Mouse (Mus musculus) heart, postnatal 36 days (tissue): ENCODE measurements at regions not wholly inside any gene's neighbourhood (a gene's known extent, or its start where the extent isn't known, plus 50 kb on each side); places are given as distances from the start of the nearest gene placed in this dataset.

Source experiments
- DNase-seq, 2 experiments: peaks; one replicate each; pipeline ENCODE4 v3.0.0; 2021 to 2022
- intact Hi-C: fragments of 180-260 bp; cut with DNase I; formaldehyde crosslinking; loops from one replicate; pipeline ENCODE4 v1.15.1; 2025

DNA sequence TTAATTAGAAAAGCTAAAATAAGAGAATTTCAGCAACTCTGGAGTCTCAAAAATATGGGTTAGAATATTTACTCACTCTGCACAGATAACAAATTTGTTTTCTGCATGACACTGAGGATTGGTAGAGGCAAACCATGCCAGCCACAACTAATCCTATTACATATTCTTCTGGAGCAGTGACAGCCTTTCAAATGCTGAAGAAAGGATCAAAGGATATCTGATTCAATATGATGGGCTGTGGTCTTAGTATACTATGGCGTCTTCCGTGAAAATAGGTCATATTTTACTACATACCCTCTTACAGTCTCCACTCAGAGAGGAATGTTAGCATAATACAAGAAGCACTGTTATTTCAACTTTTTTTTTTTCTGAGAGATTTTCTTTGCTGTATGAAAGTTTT lies 1375.1 kb upstream of the Zeb2 start:
- intact Hi-C loops = no loop called here

DNA sequence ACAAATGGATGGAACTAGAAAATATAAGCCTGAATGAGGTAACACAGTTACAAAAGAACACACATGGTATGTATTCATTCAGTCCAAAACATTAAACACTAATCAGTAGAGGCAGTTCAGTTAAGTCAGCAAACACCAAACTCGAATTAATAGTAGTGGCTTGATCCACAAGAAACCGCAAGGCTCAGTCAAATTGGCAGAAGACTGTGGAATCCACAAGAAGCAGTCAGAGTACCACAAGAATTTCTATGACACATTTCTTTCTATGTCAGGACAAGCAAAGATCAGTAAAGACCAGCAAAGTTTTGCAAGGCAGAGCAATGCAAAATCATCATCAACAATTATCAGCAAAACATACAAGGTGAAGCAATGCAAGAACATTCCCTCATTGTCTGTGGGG lies 1373.9 kb upstream of the Zeb2 start:
- DNase-seq = no peak
- intact Hi-C loops = no loop called here

More for the DNA sequence above, 1375.1 kb upstream of the Zeb2 start:
- no peak for DNase-seq

DNA sequence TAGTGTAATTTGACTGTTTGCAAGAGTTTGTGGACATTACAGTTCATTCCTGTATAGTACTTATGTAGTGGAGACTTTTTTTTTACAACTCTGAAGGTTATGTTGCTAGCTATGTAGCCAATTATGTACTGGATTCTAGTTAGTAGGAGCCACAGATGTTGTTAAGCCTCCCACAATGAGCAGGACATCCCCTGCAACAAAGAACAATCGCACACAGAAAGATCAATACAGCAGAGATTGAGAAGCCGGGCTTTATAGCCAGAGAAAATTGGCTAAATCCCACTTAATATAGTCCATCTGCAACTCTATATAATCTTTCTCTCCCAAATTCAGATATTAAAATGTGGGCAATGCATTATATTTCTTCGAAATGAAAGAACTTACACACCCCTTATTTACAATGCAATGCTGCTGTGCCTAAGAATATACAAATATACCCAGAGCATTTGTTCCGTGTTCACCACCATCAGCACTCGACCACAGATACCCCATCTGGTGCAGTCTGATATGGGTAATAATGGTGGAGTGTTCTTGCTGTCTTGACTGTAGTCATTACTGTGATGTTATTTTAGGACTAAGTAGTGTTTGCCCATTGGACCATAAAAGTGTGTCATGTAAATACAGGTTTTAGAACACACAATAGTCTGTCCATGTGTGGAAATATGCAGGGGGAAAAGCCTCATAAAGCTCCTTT lies 1351.9 kb upstream of the Zeb2 start:
- intact Hi-C loops = no loop called here
- DNase-seq = no peak

DNA sequence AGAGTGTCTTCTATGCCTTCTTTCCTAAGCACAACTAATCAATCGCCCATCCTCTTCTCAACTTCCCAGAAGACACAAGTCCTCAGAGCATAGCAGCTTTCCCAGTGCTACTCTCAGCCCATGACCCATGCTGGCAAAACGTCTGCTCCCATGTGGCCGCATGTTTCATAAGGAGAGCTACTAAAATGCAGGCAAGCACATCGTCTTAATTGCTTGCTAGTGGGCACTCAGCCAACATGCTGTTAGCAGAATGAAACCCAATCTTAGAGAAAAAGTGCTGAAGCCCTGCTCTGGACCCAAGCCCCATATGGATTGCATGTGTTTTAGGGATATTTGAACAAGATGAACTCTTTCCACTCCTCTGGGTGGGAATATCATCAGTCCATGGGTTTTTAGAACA lies 1348.2 kb upstream of the Zeb2 start:
- no peak for DNase-seq
- intact Hi-C loops = no loop called here

DNA sequence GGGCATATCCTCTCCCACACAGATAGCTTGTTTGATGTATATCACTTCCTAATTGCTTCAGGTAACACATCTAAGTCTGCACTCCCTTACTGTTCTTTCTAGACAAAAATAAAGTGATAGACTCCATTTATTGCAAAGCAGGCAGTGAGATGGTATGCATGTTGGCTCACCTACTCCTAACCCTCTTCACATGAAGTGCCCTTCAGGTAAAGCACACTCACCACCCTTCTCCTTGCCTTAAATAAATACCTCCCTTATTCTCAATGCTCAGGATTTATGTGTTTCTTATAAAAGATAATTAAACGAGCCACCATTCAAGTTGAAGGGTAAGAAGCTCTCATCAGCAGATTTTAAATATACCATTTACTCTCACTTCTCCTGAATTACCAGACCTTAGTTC lies 1347.7 kb upstream of the Zeb2 start:
- intact Hi-C loops = no loop called here
- DNase-seq = no peak

DNA sequence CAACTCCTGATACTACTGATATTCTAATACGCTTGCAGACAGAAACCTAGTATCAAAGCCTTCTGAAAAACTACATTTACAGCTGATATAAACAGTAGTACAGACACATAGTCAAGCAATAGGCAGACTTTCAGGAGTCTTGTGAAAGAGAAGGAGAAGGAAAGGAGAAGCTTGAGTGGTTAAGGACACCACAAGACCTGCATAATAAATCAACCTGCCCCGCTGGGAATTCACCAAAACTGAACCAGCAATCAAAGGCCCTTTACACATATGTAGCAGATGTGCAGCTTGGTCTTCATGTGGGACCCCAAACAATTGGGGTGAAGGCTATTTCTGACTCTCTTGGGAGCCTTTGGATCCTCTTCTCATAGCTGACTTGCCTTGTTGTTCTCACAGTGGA lies 1345.5 kb upstream of the Zeb2 start:
- intact Hi-C loops = no loop called here
- no peak for DNase-seq

DNA sequence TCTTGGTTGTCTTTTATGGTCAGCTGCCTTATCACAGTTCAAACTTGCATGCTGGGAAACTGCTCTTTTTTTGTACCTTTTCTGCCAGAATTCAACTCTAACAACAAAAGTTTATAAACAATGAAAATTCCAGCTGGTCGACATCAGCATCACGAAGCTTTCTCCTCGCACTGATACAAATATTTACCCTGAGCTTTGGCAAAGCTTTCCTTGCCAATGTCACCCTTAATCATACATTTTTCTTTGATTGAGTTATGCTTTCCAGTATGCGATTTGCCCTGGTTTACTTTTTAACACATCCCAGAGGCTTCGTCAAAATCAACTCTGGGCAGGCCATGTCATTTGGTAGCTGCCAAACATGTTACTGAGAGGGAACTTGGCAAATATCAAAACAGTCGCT lies 1333.5 kb upstream of the Zeb2 start:
- intact Hi-C loops = no loop called here
- no peak for DNase-seq

DNA sequence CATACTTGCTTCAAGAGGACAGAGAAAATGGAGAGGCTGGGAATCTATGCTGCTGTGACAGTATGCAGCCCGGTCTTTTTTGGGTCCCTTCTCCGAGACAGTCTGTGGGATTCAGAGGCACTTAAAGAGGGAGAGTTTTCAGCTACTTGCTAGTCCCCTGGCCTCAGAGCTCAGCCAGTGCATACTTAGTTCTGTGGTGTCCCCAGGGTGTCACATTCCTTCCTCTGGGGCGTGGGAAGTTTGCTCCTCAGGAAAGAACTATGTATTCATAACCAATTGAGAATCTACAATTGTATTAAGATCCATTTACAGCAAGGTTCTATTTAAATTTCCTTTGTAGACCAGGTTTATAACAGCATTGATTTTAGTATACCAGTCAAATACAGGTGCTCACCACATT lies 1328.1 kb upstream of the Zeb2 start:
- DNase-seq = peak in 1 of 2 experiments; percentile 7
- intact Hi-C loops = loop anchor here (10.0 kb wide), 2 partner anchors 1521 to 1871 kb away; partner anchors contain the start of gene Gtdc1

DNA sequence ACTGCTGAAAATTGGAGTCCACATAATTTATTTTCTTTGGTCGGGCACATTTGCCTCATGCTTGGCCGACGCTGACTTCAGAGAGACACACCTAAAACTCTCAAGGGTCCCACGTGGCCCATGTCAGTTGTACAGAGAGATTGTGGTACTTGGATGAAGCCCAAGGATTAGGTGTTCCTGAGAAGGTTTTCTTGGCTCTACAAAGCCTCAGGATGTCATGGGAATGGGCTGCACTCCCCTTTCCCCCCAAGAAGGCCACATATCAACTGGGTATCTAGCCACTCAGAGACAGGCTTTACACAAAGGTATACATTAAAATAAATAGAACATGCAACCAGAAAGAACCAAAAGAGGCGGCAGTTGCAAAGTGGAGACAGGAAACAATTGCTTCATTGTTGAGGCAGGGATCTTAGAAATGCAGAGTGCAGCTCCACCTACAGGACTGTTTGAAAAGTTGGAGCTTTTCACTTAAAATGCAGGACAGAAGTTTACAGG lies 1326.5 kb upstream of the Zeb2 start:
- DNase-seq = peak; percentile 40 to 64
- intact Hi-C loops = loop anchor here (5.0 to 10.0 kb wide), 4 partner anchors 866 to 1869 kb away; partner anchors contain the start of gene Gtdc1

DNA sequence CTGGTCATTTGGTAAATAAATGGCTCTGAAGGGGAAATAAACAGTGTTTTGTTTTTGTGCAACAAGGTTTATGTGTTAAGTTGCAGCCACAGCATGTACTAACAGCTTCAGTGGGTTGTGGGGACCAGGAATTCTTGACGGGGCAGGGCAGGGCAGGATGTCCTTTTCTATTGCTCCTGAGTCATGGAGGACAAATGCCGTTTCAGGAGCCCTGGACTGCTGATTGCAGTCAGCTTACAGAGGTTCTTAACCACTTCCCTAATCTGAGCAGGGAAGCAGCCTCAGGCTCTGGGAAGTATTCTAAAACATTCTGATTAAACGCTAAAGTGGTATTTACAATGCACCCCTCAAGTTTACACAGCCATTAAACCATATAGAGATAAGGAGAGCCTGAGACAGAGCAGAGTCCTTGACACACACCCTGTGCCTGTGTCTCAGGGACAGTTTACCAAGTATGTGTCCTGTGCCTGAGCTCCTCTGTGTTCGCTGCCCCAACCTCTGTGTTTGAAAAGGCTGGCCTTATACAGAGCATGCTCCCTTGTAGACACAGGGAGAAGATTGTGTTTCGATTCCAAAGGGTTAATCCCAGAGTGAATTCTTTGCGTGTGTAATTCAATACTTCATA lies 1326.0 kb upstream of the Zeb2 start:
- peak; percentile 42 to 50 for DNase-seq
- intact Hi-C loops = loop anchor here (5.0 to 10.0 kb wide), 4 partner anchors 866 to 1868 kb away; partner anchors contain the start of gene Gtdc1

DNA sequence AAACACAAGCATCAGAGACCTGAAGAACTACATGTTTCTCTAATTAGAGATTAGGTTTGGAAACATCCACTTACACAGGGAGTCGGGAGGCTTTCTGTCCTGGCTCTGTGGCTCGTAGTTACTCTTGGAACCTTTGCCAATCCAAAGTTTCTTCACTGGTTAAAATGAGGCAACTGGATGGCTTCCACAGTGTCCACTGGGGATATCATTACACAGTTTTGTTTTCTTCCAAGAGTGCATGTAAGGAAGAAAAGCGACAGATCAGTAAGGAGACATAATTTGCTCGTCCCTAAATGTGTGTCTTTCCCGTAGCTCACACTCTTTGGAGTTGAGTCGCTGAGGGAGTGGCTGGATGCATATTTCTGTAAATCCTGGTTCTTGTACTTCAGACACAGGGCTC lies 1325.4 kb upstream of the Zeb2 start:
- DNase-seq = peak; percentile 34 to 56
- intact Hi-C loops = loop anchor here (5.0 to 10.0 kb wide), 4 partner anchors 865 to 1868 kb away; partner anchors contain the start of gene Gtdc1

DNA sequence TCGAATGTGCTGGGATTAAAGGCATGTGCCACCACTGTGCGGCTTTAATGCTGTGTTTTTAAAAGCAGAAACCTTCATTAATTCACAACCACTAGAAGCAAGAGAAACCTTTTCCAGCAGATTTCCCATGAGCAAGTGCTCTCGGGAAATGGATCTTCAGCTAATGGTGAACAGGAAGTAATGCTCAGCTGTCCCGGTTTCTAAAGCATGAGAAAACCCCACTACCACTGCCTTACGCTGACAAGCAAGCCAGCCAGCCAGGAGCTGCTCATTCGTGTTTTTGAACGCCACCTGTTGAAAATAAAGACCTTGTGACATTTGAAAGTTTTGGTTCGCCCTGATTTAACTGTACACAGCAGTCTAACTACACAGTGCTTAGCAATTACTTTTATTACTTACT lies 1324.7 kb upstream of the Zeb2 start:
- peak; percentile 5 to 36 for DNase-seq
- intact Hi-C loops = loop anchor here (5.0 to 10.0 kb wide), 4 partner anchors 865 to 1867 kb away; partner anchors contain the start of gene Gtdc1

DNA sequence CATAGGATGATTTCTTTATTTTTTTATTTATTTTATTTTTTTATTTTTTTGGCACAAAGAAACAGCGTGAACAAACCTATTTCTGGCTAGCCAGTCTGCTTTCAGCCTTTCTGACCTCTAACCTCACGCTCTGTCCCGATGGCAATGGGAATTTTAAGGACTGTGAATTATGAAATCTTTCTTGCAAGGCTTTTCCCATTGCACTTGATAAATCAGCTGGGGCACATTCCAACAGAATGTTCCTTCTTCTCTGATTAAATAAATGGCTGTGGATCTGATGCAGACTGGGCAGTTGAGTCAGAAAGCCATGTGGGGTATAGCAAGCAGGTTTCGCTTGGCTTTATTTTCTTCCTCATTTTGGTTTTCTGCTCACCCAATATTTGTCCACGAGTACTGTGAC lies 1324.2 kb upstream of the Zeb2 start:
- intact Hi-C loops = loop anchor here (5.0 to 10.0 kb wide), 4 partner anchors 864 to 1867 kb away; partner anchors contain the start of gene Gtdc1
- no peak for DNase-seq

DNA sequence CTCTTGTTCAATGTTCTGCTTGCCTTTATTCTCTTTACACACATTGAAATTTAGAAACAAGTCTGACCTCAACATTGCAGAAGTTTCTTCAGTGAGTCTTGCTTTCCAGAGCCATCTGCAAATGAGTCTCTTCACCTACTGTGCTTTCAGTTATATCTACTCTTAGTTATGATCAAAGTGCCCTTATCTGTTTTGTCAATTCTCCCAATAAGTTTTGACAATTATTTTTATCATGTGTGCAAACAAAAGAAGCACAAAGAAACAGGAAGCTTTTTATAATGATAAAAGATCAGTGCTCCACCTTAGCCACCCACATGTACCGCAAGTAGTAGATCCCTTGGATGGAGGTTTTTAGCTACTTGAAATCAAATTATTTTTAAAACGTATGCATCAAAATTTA lies 1322.8 kb upstream of the Zeb2 start:
- intact Hi-C loops = loop anchor here (5.0 to 10.0 kb wide), 4 partner anchors 863 to 1865 kb away; partner anchors contain the start of gene Gtdc1
- no peak for DNase-seq

DNA sequence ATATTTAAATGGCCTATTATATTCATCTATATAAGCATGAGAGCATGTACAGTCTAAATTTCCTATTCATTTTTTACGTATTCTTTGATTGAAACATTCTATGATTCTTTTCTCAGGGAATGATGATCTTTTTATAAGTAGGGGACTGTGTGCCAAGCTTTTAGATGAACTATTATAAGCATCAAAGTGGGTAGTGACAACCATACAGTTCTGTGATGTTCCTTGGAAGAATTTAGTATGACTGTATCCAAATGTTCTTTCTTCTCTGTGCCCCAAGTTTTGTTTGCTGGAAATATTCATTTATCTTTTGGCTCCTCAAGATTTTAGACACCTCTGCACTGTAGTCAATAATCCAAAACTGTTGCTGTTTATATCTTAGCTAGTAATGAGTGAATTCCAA lies 1301.1 kb upstream of the Zeb2 start:
- no peak for DNase-seq
- intact Hi-C loops = no loop called here

DNA sequence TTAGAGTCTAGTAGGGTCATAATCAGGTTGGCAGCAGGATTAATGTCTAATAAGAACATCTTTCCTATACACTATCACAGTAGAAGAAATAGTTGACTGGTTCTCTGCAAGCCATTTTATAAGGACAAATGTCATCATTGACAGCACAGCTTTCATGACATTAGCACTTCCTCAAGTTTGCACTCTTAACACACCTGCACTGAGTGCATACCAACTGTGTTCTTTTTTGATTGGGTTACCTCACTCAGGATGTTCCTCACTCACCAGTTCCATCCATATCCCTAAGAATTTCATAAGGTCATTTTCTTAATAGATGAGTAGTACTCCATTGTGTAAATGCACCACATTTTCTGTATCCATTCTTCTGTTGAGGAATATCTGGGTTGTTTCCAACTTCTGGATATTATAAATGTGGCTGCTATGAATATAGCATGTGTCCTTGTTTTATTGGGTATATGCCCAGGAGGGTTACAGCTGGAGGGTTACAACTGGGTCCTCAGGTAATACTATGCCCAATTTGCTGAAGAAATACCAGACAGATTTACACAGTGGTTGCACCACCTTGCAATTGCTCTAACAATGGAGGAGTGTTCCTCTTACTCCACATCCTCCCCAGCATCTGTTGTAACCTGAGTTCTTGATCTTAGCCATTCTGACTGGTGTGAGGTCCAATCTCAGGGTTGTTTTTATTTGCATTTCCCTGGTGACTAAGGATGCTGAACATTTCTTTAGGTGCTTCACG lies 1285.3 kb upstream of the Zeb2 start:
- intact Hi-C loops = no loop called here
- no peak for DNase-seq

DNA sequence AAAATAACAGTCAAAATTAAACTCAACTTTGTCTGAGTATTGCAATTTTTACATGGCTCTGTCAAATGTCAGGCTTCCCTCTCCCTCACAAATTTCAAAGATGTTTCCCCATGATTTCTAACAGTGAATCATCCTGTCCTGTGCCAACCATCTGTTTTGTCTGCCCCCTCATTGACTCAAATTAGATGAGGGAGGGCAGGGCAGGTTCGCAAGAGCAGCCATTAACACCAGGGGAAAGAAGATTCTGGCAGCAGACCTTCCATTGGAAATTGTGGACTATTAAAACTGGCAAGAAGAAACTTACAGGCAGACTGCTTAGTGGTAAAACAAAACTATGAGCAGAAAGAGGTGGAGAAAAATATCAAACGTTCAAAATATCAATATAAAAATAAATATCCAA lies 1277.0 kb upstream of the Zeb2 start:
- intact Hi-C loops = no loop called here

DNA sequence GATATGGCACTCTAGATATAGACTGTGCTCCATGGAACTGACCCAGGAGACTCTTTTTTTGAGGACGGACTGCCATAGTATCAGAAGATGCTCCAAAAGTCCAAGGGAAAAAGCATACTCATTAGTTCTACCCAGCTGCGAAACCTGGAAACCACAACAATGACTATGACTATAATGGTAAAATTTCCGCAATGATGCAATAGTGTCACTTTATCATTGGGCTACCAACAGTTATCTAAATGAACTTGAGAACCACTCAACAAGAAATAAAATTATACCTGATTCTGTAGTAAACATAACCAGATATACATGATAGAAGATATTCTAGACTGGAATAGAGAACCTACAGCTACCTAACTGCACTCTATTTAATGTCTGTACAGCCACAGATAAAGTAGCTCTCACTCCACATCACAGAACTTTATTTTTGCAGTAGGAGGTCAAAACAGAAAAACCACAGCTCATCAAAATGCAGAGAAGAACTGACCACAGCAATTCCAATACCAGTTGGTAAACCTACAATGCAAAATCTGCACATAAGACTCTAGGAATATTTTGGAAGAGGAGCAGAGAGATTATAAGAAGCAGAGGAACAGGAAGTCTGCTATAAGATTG lies 1255.8 kb upstream of the Zeb2 start:
- intact Hi-C loops = no loop called here

More for the DNA sequence above, 1277.0 kb upstream of the Zeb2 start:
- no peak for DNase-seq

DNA sequence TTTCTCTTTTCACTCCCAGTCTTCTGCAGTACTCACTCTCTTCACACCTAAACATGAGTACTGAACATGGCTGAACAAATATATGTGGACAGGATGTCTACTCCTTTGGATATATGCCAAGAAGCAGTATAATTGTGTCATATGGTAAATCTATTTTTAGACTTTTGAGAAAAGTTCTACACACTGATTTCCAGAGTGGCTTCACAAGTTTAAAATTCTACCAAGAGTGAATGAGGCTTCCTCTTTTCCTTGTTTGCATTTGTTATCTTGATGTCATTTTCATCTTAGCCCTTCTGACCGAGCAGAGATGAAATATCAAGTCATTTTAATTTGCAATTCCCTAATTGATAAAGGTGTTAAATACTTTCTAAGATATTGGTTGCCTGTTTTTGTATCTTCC lies 1254.6 kb upstream of the Zeb2 start:
- intact Hi-C loops = no loop called here
- no peak for DNase-seq

More for the DNA sequence above, 1255.8 kb upstream of the Zeb2 start:
- DNase-seq = no peak

DNA sequence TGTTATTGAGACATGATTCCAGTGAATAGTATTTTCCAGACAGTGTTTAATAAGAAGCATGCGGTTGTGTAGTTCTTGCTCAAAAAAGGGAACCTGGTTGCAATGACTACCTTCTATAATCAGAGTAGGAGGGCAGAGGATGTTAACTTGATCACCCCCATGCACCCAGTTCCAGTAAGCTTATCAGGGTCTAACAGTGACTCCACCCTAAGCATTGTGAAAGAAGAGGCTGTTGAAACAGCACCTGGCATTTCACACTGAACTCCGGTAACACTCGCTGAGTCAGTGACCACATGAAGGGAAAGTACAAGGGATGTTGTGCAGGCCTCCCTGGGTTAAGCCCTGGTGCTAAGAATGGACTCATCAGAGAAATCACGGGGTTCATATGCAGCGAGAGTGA lies 1253.8 kb upstream of the Zeb2 start:
- peak in 1 of 2 experiments; percentile 2 for DNase-seq
- intact Hi-C loops = no loop called here

DNA sequence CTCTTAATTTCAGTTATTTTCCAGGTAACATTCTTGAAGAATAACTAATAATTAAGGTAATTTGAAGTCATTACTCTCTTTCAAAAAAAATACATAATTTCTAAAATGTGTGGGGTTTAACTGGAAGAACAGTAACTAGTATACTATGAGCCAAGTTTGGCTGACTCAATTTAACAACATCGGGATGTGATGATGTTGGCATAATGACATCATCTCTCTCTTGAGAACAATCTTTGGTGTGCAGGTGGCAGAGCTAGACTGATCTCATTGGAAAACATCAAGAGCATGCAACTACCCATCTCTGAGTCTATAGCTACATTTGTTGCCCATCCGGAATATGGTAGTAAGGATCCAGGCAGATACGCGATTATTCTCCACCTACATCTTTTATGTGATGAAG lies 1251.7 kb upstream of the Zeb2 start:
- DNase-seq = no peak
- intact Hi-C loops = no loop called here
